In genomic region chr5:25526116-25526515, GRCm38 (mm10) we compare ENCODE assay signal across 13 mouse cellular contexts. TPM values are rescaled to one million over a fixed set of nuclear protein-coding genes. Genes with fewer than 3 reads are reported as not detected.
DNase-seq lines count a peak whose midpoint lies in the region; ATAC-seq and TF ChIP-seq lines count a peak whose summit lies in the region.
"Had no signal": no experiment of that assay in that cellular context is flagged by ENCODE, and none has a peak within 500 bp of the region (broad histone marks: within the 10 kb centered on the region; RNA-seq: fewer than 3 reads in every experiment).

No protein-coding gene starts in this region.

- H3K27me3 ChIP-seq in intestine, postnatal 0 days (replicated peaks; ENCODE audit: control insufficient read depth, insufficient read depth, low read length): no peaks in the 10 kb centered on the region
- H3K27me3 ChIP-seq: embryonic facial prominence, embryonic 13.5 days; neural tube, embryonic 13.5 days had no signal

- intact Hi-C loops in gastrocnemius, adult 2 months (cut with DNase I): no loop called here

- 17% methylated on average over 5 of the region's 5 CpGs for WGBS in intestine, postnatal 0 days

- H3K27ac ChIP-seq in ES-E14 (ENCODE audit: insufficient read depth, low read depth, low read length, poor library complexity, severe bottlenecking): peak overlapping the region; percentile 92; the same call in 1 of the 2 replicates
- peak overlapping the region; percentile 89 for H3K27ac ChIP-seq in gastrocnemius, adult 2 months
- H3K27ac ChIP-seq in intestine, postnatal 0 days (ENCODE audit: low read depth, low read length): peak overlapping the region; percentile 46; the same call in 1 of the 2 replicates
- H3K27ac ChIP-seq: embryonic facial prominence, embryonic 13.5 days; limb, embryonic 10.5 days; macrophage; neural tube, embryonic 13.5 days had no signal

- H3K4me1 ChIP-seq in ES-E14 (ENCODE audit: control insufficient read depth in 2 of 2, insufficient read depth in 2 of 2, low read length in 2 of 2, poor library complexity in 1 of 2): peaks cover 12 to 19% of the 10 kb centered on the region in 2 experiments
- peaks cover 15% of the 10 kb centered on the region for H3K4me1 ChIP-seq in intestine, postnatal 0 days (replicated peaks; ENCODE audit: control insufficient read depth, insufficient read depth, low read length)

- no peaks in the 10 kb centered on the region for H3K9me3 ChIP-seq in ES-E14 (ENCODE audit: control insufficient read depth, insufficient read depth, low read depth, low read length)
- H3K9me3 ChIP-seq in intestine, postnatal 0 days (ENCODE audit: control insufficient read depth): no peaks in the 10 kb centered on the region
- H3K9me3 ChIP-seq: embryonic facial prominence, embryonic 13.5 days; limb, embryonic 10.5 days; neural tube, embryonic 13.5 days had no signal

- no peaks in the 10 kb centered on the region for H3K36me3 ChIP-seq in ES-E14 (ENCODE audit: control insufficient read depth, insufficient read depth, low read length, poor library complexity, severe bottlenecking)
- H3K36me3 ChIP-seq in intestine, postnatal 0 days (ENCODE audit: control insufficient read depth, insufficient read depth): no peaks in the 10 kb centered on the region
- H3K36me3 ChIP-seq: embryonic facial prominence, embryonic 13.5 days; limb, embryonic 10.5 days; neural tube, embryonic 13.5 days had no signal

- peak overlapping the region in 1 of 2 experiments; percentile 46; a peak in 2 of 4 replicates for H3K4me3 ChIP-seq in ES-E14 (ENCODE audit: insufficient read depth in 1 of 2, low read depth in 1 of 2, low read length in 2 of 2, poor library complexity in 1 of 2, severe bottlenecking in 1 of 2)
- H3K4me3 ChIP-seq in gastrocnemius, adult 2 months: no peak overlapping the region
- no peak overlapping the region for H3K4me3 ChIP-seq in intestine, postnatal 0 days (ENCODE audit: low read depth, low read length)
- H3K4me3 ChIP-seq: embryonic facial prominence, embryonic 13.5 days; limb, embryonic 10.5 days; neural tube, embryonic 13.5 days had no signal

- in situ Hi-C loops in ES-E14 (cut with MboI; ENCODE audit: low sequenced_read_pairs in 2 of 2, unreplicated experiment in 2 of 2): no loop called here

- ATAC-seq in intestine, postnatal 0 days: peak; percentile 14; the same call in 1 of the 2 replicates

- DNase-seq in kidney, postnatal 14 days: peak; percentile 17
- no peak for DNase-seq in kidney, adult 18-20 months
- peak; percentile 93 for DNase-seq in ES-E14 (ENCODE audit: low read depth, low spot score)
- peak; percentile 79 for DNase-seq in gastrocnemius, adult 2 months
- DNase-seq in cerebellum, postnatal 14 days: no peak
- no peak for DNase-seq in left cerebral cortex, adult 18-20 months (ENCODE audit: low spot score in 2 of 2)
- DNase-seq: cerebellum, adult 18-20 months; thymus, postnatal 25 days had no signal

- H3K9ac ChIP-seq in ES-E14 (ENCODE audit: insufficient read depth, low read depth, low read length, poor library complexity, severe bottlenecking): peak overlapping the region; percentile 2; the same call in 1 of the 2 replicates
- H3K9ac ChIP-seq in intestine, postnatal 0 days (ENCODE audit: low read depth, low read length): no peak overlapping the region
- H3K9ac ChIP-seq: embryonic facial prominence, embryonic 13.5 days had no signal

- TF ChIP-seq CTCF in gastrocnemius, adult 2 months (IDR thresholded peaks at IDR 0.05): no peak
- peak; percentile 33 for TF ChIP-seq CTCF in intestine, postnatal 0 days (IDR thresholded peaks at IDR 0.05; ENCODE audit: low read depth)

- H3K4me2 ChIP-seq in intestine, postnatal 0 days (replicated peaks; ENCODE audit: low read depth): peak overlapping the region; percentile 27; the same call in 1 of the 2 replicates
- H3K4me2 ChIP-seq: embryonic facial prominence, embryonic 13.5 days; neural tube, embryonic 13.5 days had no signal

TF ChIP-seq in ES-E14, 5 proteins besides CTCF, POLR2A, EP300 and RAD21:
- TF ChIP-seq CHD2 (IDR thresholded peaks at IDR 0.05; ENCODE audit: low read depth, low read length) (no peak), ZNF384 (IDR thresholded peaks at IDR 0.05; ENCODE audit: low read depth, low read length) (no peak), MAFK (IDR thresholded peaks at IDR 0.05; ENCODE audit: insufficient read depth, low read depth, low read length) (no peak), HCFC1 (IDR thresholded peaks at IDR 0.05; ENCODE audit: borderline replicate concordance, insufficient read depth, low read length) (no peak), ZC3H11A (IDR thresholded peaks at IDR 0.05; ENCODE audit: borderline replicate concordance, low read depth, low read length) (no peak)

RNA-seq across cellular contexts. Expression of gene Cct8l1, which starts 10.2 kb away (rescaled TPM):
- 0.21 and 0.22 TPM in 2 replicates for total RNA-seq in ES-E14 (2012; rRNA removed)
- under 1 TPM in 1 of 2 experiments, not detected in 1; 0.14 TPM for total RNA-seq in gastrocnemius, adult 2 months (2021)
- polyA plus RNA-seq in intestine, postnatal 0 days (2015; fragmentation: Nextera tagmentation; extraction: Ambion mirVana): 0.09 and 0.26 TPM in 2 replicates
- total RNA-seq in left cerebral cortex, adult 18-20 months (2021): under 1 TPM; 0.30 to 0.40 TPM
- polyA plus RNA-seq: embryonic facial prominence, embryonic 13.5 days; limb, embryonic 10.5 days; macrophage had no signal

RNA-seq across cellular contexts. Expression of gene Kmt2c, which starts 27.5 kb away (rescaled TPM):
- total RNA-seq in ES-E14 (2012; rRNA removed): 50.6 and 56.7 TPM in 2 replicates
- total RNA-seq in gastrocnemius, adult 2 months (2021): 10 to 100 TPM; 41.6 to 42.3 TPM
- 7.0 and 7.7 TPM in 2 replicates for polyA plus RNA-seq in intestine, postnatal 0 days (2015; fragmentation: Nextera tagmentation; extraction: Ambion mirVana)
- total RNA-seq in left cerebral cortex, adult 18-20 months (2021): 10 to 100 TPM; 63.3 to 63.7 TPM

Comparison
In these comparisons a context has a peak if more than half of its experiments do, and no peak if none do; other contexts are left out.
1. DNase-seq: peak in kidney, postnatal 14 days (single experiment), ES-E14 (single experiment) and gastrocnemius, adult 2 months (single experiment); none in kidney, adult 18-20 months (single experiment), cerebellum, postnatal 14 days (0 of 2) and left cerebral cortex, adult 18-20 months (0 of 2).
2. Peak in every context shown above with its lines, with median percentiles within 50 percentile points of each other: H3K27ac ChIP-seq.